Mouse (Mus musculus) lung, adult 2 months (tissue): ENCODE measurements at regions not wholly inside any gene's neighbourhood (a gene's known extent, or its start where the extent isn't known, plus 50 kb on each side); places are given as distances from the start of the nearest gene placed in this dataset.

Experiments used
- CTCF ChIP-seq: fragments of 200-500 bp; IDR thresholded peaks from 2 replicates; pipeline ENCODE4 v1.5.1; 2011; ENCODE audit warnings: mild to moderate bottlenecking, low read length, control low read depth; ENCODE audit not compliant: insufficient read depth
- POLR2A ChIP-seq: fragments of 200-500 bp; IDR thresholded peaks from 2 replicates; pipeline ENCODE4 v1.6.1; 2011; ENCODE audit warnings: low read depth, mild to moderate bottlenecking, control low read depth, low read length, borderline replicate concordance; ENCODE audit errors: extremely low read depth

- TF ChIP-seq CTCF (no peak), POLR2A (no peak)
These were observed 183.9 kb upstream of the Spdye4c start for GRCm38 (mm10) chr2:128407076-128407475.
